Mouse (Mus musculus) spleen, postnatal 36 days (tissue): ENCODE results near the gene Olfr123.

ENCODE experiments used
- DNase-seq, 2 experiments: peaks; one replicate each; pipeline ENCODE4 v3.0.0; 2022; ENCODE audit warnings: low spot score in 2 of 2, mixed read lengths in 1 of 2

Olfr123 gene

GRCm38 (mm10) chr17:37793229-37793628 lies at the start of gene Olfr123:
Gene Olfr123 (plus strand): TSS chr17:37793529.
- DNase-seq: no peak

GRCm38 (mm10) chr17:37768307-37768706 lies 25.0 kb upstream of the Olfr123 start, which contains the start of gene Olfr122:
Gene Olfr122 (plus strand): TSS chr17:37768607.
- DNase-seq: no peak

GRCm38 (mm10) chr17:37799588-37799987 lies 6.3 kb downstream of the Olfr123 start, which contains the start of gene Olfr124:
Gene Olfr124 (plus strand): TSS chr17:37799888.
- DNase-seq: no peak

- no peak for DNase-seq
Measured at GRCm38 (mm10) chr17:37832649-37833048, 39.3 kb downstream of the Olfr123 start, which contains the start of gene Olfr125. Gene Olfr125 (plus strand): TSS chr17:37832949.

- DNase-seq: no peak
Measured at GRCm38 (mm10) chr17:37847183-37847582, 53.9 kb downstream of the Olfr123 start, which contains the start of gene Olfr126. Gene Olfr126 (plus strand): TSS chr17:37847483.
